Mouse (Mus musculus) hindbrain, postnatal 0 days (tissue): Measurements from ENCODE around the gene Col23a1. TPM values are rescaled to one million over a fixed set of nuclear protein-coding genes. Genes with fewer than 3 reads are reported as not detected.

Experiments
- ATAC-seq: fragments of 200-750 bp; cut with Nextera tagmentation; 2 replicates; pipeline ENCODE4 v1.8.0; 2017; ENCODE audit warnings: mild to moderate bottlenecking, moderate TSS enrichment, moderate library complexity
- DNase-seq: peaks from one replicate; pipeline ENCODE4 v3.0.0-alpha.2; 2015; ENCODE audit warnings: low spot score
- H3K27ac ChIP-seq: fragments of 300-500 bp; sonication (generic); 2 replicates; pipeline ENCODE4 v1.5.1; 2014; ENCODE audit warnings: mild to moderate bottlenecking
- H3K27me3 ChIP-seq: fragments of 300-500 bp; sonication (generic); 2 replicates; pipeline ENCODE4 v1.6.1; 2014; ENCODE audit warnings: low read length, mixed read lengths; ENCODE audit not compliant: insufficient read depth
- H3K36me3 ChIP-seq: fragments of 300-500 bp; sonication (generic); 2 replicates; pipeline ENCODE4 v1.6.1; 2014; ENCODE audit warnings: low read length, mixed read lengths; ENCODE audit not compliant: insufficient read depth
- H3K4me1 ChIP-seq: fragments of 300-500 bp; sonication (generic); 2 replicates; pipeline ENCODE4 v1.6.1; 2014; ENCODE audit warnings: antibody characterized with exemption, low read length, mixed read lengths; ENCODE audit not compliant: insufficient read depth
- H3K4me2 ChIP-seq: fragments of 300-500 bp; sonication (generic); 2 replicates; pipeline ENCODE4 v1.6.1; 2014; ENCODE audit warnings: low read depth, mild to moderate bottlenecking, low read length, moderate library complexity, mixed read lengths
- H3K4me3 ChIP-seq: fragments of 300-500 bp; sonication (generic); 2 replicates; pipeline ENCODE4 v1.5.1; 2014; ENCODE audit warnings: low read length
- H3K9ac ChIP-seq: fragments of 300-500 bp; sonication (generic); replicated peaks from 2 replicates; pipeline ENCODE4 v1.6.1; 2014; ENCODE audit warnings: mild to moderate bottlenecking, low read length, moderate library complexity, mixed read lengths
- H3K9me3 ChIP-seq: fragments of 300-500 bp; sonication (generic); 2 replicates; pipeline ENCODE4 v1.6.1; 2016; ENCODE audit warnings: low read length, mixed read lengths
- CTCF ChIP-seq: IDR thresholded peaks from 2 replicates; pipeline ENCODE4 v1.5.1; 2016; ENCODE audit warnings: antibody characterized with exemption, control low read depth, low read depth
- WGBS: fragments of 180-500 bp; shearing (Covaris S2); extraction: QIAGEN DNeasy Blood & Tissue Kit; methylation state at CpG from one replicate; pipeline ENCODE4 v1.1.7; 2014; 5-methylcytosine and 5-hydroxymethylcytosine counted together
- polyA plus RNA-seq: library from polyadenylated mRNA; unstranded; fragments of >200 nt; fragmentation: Nextera tagmentation; extraction: Ambion mirVana; gene quantifications from 2 replicates; pipeline ENCODE4 v1.2.1, GENCODE M21; 2015
- total RNA-seq: library from RNA; depleted of rRNA; stranded (reverse); fragments of >200 nt; gene quantifications from 2 replicates; pipeline ENCODE4 v1.2.3, GENCODE M21; 2014

The Col23a1 gene
- total and polyA plus RNA-seq, 2 experiments from 2014 or later, result 9.5 to 17.7 TPM

DNA sequence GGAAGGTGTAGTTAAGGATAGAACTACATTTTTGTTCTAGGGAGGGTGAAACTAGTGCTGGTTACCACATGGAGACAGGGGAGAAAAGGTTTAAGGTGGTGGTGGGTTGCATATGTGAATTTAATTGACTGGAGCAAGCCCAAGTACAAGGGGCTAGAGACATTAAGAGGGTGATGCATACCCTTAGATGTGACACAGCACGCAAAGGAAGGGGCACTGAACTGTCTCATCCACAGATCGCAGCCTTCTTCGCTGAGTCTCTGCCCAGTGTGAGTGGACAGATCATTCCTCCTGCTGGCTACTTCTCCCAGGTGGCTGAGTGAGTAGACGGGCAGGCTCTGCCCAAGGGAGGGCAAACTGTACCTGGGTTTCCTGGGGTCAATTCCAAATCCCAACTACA, 303.6 kb downstream of the Col23a1 start:
- 93% methylated on average over 4 of the region's 4 CpGs for WGBS
- no peak overlapping the region for H3K4me2 ChIP-seq
- H3K27me3 ChIP-seq, result no peaks in the 10 kb centered on the region
- TF ChIP-seq CTCF, result no peak
- H3K9ac ChIP-seq, result no peak overlapping the region
- H3K27ac ChIP-seq, result no peak overlapping the region
- DNase-seq, result no peak
- H3K4me1 ChIP-seq, result no peaks in the 10 kb centered on the region
- no peak overlapping the region for H3K4me3 ChIP-seq
- H3K9me3 ChIP-seq, result no peaks in the 10 kb centered on the region
- no peak for ATAC-seq
- peaks cover 61% of the 10 kb centered on the region for H3K36me3 ChIP-seq

DNA sequence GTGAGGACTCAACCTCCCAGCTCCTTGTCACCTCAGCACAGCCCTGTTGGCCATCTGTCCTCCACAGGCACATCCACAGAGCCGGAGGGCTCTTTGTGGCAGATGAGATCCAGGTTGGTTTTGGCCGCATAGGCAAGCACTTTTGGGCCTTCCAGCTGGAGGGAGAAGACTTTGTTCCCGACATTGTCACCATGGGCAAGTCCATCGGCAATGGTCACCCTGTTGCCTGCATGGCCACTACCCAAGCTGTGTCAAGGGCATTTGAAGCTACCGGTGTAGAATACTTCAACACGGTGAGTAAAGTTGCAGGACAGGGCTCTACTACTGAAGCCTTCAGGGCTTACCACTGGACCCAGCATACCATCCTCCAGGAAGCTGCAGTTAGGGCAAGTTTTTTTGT, 304.1 kb downstream of the Col23a1 start:
- Histone ChIP-seq H3K9ac (no peak overlapping the region), H3K36me3 (peaks cover 66% of the 10 kb centered on the region), H3K4me1 (no peaks in the 10 kb centered on the region), H3K27me3 (no peaks in the 10 kb centered on the region), H3K27ac (no peak overlapping the region), H3K9me3 (no peaks in the 10 kb centered on the region), H3K4me3 (no peak overlapping the region), H3K4me2 (no peak overlapping the region)
- WGBS, result 90% methylated on average over 6 of the region's 6 CpGs
- DNase-seq (no peak), ATAC-seq (no peak)
- no peak for TF ChIP-seq CTCF

GRCm38 (mm10) chr11:51594715-51595350, 305.1 kb downstream of the Col23a1 start:
- H3K4me1 ChIP-seq, result no peaks in the 10 kb centered on the region
- DNase-seq (no peak), ATAC-seq (no peak)
- H3K4me2 ChIP-seq, result no peak overlapping the region
- H3K27ac ChIP-seq, result no peak overlapping the region
- no peak overlapping the region for H3K4me3 ChIP-seq
- H3K36me3 ChIP-seq, result peaks cover 74% of the 10 kb centered on the region
- no peaks in the 10 kb centered on the region for H3K27me3 ChIP-seq
- no peaks in the 10 kb centered on the region for H3K9me3 ChIP-seq
- TF ChIP-seq CTCF, result 0 out of 2 replicates have a peak, but pooled peaks have one; percentile 2
- no peak overlapping the region for H3K9ac ChIP-seq
- WGBS, result 68% methylated on average over 3 of the region's 3 CpGs

GRCm38 (mm10) chr11:51595459-51596083, 305.9 kb downstream of the Col23a1 start:
- no peaks in the 10 kb centered on the region for H3K4me1 ChIP-seq
- no peak for TF ChIP-seq CTCF
- H3K4me2 ChIP-seq, result no peak overlapping the region
- H3K4me3 ChIP-seq, result no peak overlapping the region
- no peak for DNase-seq
- H3K36me3 ChIP-seq, result peaks cover 77% of the 10 kb centered on the region
- H3K9ac ChIP-seq, result no peak overlapping the region
- WGBS, result 85% methylated on average over 1 of the region's 1 CpGs
- no peaks in the 10 kb centered on the region for H3K27me3 ChIP-seq
- H3K9me3 ChIP-seq, result no peaks in the 10 kb centered on the region
- no peak overlapping the region for H3K27ac ChIP-seq
- ATAC-seq, result no peak

GRCm38 (mm10) chr11:51597553-51597952, 307.8 kb downstream of the Col23a1 start:
- WGBS, result 78% methylated on average over 2 of the region's 2 CpGs
- H3K4me1 ChIP-seq, result no peaks in the 10 kb centered on the region

DNA sequence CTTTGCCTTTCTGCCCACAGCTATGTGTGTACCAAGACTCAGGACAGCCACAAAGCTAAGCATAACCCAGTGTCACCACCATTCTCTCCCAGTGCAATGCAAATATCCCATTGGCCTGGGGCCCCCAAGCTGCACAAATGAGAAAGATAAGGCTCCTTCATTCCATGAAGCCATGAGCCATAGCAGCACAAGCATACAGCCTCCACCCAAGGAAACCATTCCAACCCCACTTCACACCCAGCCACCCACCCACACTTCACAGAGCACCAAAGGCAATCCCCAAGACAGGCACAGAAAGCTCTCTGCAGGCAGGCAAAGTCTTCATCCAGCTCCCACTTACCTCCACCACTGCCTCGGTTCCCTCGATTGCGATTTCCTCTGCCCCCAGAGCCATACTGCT, 312.5 kb downstream of the Col23a1 start:
- TF ChIP-seq CTCF, result no peak
- ATAC-seq, result no peak

More at GRCm38 (mm10) chr11:51597553-51597952, 307.8 kb downstream of the Col23a1 start:
- DNase-seq (no peak), ATAC-seq (no peak)
- Histone ChIP-seq H3K4me2 (no peak overlapping the region), H3K27ac (no peak overlapping the region), H3K9ac (no peak overlapping the region), H3K36me3 (peaks cover 89% of the 10 kb centered on the region), H3K4me3 (no peak overlapping the region), H3K9me3 (no peaks in the 10 kb centered on the region), H3K27me3 (no peaks in the 10 kb centered on the region)
- TF ChIP-seq CTCF, result no peak

More for the DNA sequence above, 312.5 kb downstream of the Col23a1 start:
- Histone ChIP-seq H3K4me2 (no peak overlapping the region), H3K9me3 (no peaks in the 10 kb centered on the region), H3K27ac (no peak overlapping the region), H3K36me3 (peaks cover 72% of the 10 kb centered on the region), H3K4me1 (no peaks in the 10 kb centered on the region), H3K27me3 (no peaks in the 10 kb centered on the region), H3K9ac (no peak overlapping the region), H3K4me3 (no peak overlapping the region)
- no peak for DNase-seq
- WGBS, result 90% methylated on average over 3 of the region's 3 CpGs
